Mouse (Mus musculus): ENCODE measurements around the gene Wasf1.

- TF ChIP-seq CTCF (IDR thresholded peaks at IDR 0.05; ENCODE audit: low read depth) (no peak), EP300 (optimal IDR thresholded peaks at IDR 0.05) (no peak)
Measured at GRCm38 (mm10) chr10:40906802-40907201, 23.5 kb downstream of the Wasf1 start.
